Mouse (Mus musculus) cerebellum, adult 9-10 months (tissue): ENCODE measurements at regions not wholly inside any gene's neighbourhood (a gene's known extent, or its start where the extent isn't known, plus 50 kb on each side); places are given as distances from the start of the nearest gene placed in this dataset.

Experiments
- DNase-seq: peaks from one replicate; pipeline ENCODE4 v3.0.0; 2022

GRCm38 (mm10) chr16:88412287-88412686, 94.5 kb downstream of the Cldn17 start:
- DNase-seq: no peak

- DNase-seq: peak; percentile 43
Measured at GRCm38 (mm10) chr16:88408144-88408543, 98.6 kb downstream of the Cldn17 start.

- peak; percentile 14 for DNase-seq
Measured at GRCm38 (mm10) chr16:88404331-88404730, 102.4 kb downstream of the Cldn17 start.

- DNase-seq: no peak
Measured at GRCm38 (mm10) chr16:88399881-88400280, 106.9 kb downstream of the Cldn17 start.

GRCm38 (mm10) chr16:88392764-88393163, 102.7 kb upstream of the Grik1 start:
- DNase-seq: no peak

GRCm38 (mm10) chr16:88381605-88382279, 91.7 kb upstream of the Grik1 start:
- no peak for DNase-seq

- no peak for DNase-seq
Measured at GRCm38 (mm10) chr16:88375622-88376021, 85.6 kb upstream of the Grik1 start.

GRCm38 (mm10) chr16:88374612-88375011, 84.5 kb upstream of the Grik1 start:
- no peak for DNase-seq

- peak; percentile 45 for DNase-seq
Measured at GRCm38 (mm10) chr16:88372034-88372433, 82.0 kb upstream of the Grik1 start.

GRCm38 (mm10) chr16:88368146-88368545, 78.1 kb upstream of the Grik1 start:
- DNase-seq: no peak

GRCm38 (mm10) chr16:88367162-88367561, 77.1 kb upstream of the Grik1 start:
- DNase-seq: no peak

- no peak for DNase-seq
Measured at GRCm38 (mm10) chr16:88360081-88360480, 70.0 kb upstream of the Grik1 start.
